Mouse (Mus musculus) cerebellum, adult 2 months (tissue): ENCODE results near the gene Efnb2.

Source experiments
- CTCF ChIP-seq: fragments of 200-500 bp; IDR thresholded peaks from 2 replicates; pipeline ENCODE4 v1.5.1; 2011; ENCODE audit warnings: low read depth, mild to moderate bottlenecking, control low read depth, low read length, moderate library complexity, borderline replicate concordance; ENCODE audit not compliant: insufficient read depth
- POLR2A ChIP-seq: fragments of 200-500 bp; IDR thresholded peaks from 2 replicates; pipeline ENCODE4 v1.6.1; 2011; ENCODE audit warnings: low read length, control low read depth, borderline replicate concordance; ENCODE audit not compliant: insufficient read depth

DNA sequence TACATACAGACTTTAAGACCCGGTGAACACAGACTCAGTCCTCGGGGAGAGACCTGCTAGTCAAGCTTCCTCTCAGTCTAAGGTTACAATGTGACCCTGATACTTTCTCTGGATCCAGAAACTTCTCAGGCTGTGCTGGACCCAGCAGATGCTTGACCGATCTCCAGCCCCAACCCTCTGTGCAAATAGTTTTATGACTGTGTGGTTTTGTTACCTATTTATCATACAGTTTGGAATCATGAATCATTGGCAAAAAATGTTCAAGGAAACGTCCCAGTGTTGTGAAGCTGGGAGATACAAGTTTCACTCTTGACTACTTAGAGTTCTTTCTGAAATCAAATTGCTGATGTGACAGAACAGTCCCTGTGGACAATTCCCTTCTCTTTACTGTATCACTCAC lies 55.4 kb downstream of the Efnb2 start:
- TF ChIP-seq POLR2A = no peak
- TF ChIP-seq CTCF = no peak
